Mouse (Mus musculus) midbrain, postnatal 0 days (tissue): ENCODE data around the gene Foxp2. TPM values are rescaled to one million over a fixed set of nuclear protein-coding genes. Genes with fewer than 3 reads are reported as not detected.

Experiments used
- ATAC-seq: fragments of 200-750 bp; cut with Nextera tagmentation; 2 replicates; pipeline ENCODE4 v1.8.0; 2017; ENCODE audit warnings: moderate number of reproducible peaks, mild to moderate bottlenecking, moderate TSS enrichment, moderate library complexity; ENCODE audit not compliant: low FRiP score
- DNase-seq: peaks from one replicate; pipeline ENCODE4 v3.0.0-alpha.2; 2015; ENCODE audit warnings: low spot score
- H3K27ac ChIP-seq: fragments of 300-500 bp; sonication (generic); 2 replicates; pipeline ENCODE4 v1.5.1; 2014; ENCODE audit warnings: low read depth, mild to moderate bottlenecking, low read length, mixed read lengths
- H3K27me3 ChIP-seq: fragments of 300-500 bp; sonication (generic); 2 replicates; pipeline ENCODE4 v1.6.1; 2014; ENCODE audit warnings: low read length, control low read depth, mixed read lengths; ENCODE audit not compliant: insufficient read depth
- H3K36me3 ChIP-seq: fragments of 300-500 bp; sonication (generic); 2 replicates; pipeline ENCODE4 v1.6.1; 2014; ENCODE audit warnings: low read length, control low read depth, mixed read lengths; ENCODE audit not compliant: insufficient read depth
- H3K4me1 ChIP-seq: fragments of 300-500 bp; sonication (generic); 2 replicates; pipeline ENCODE4 v1.6.1; 2014; ENCODE audit warnings: mild to moderate bottlenecking, control low read depth, antibody characterized with exemption, low read length, mixed read lengths; ENCODE audit not compliant: insufficient read depth
- H3K4me2 ChIP-seq: fragments of 300-500 bp; sonication (generic); 2 replicates; pipeline ENCODE4 v1.6.1; 2014; ENCODE audit warnings: low read depth, mild to moderate bottlenecking, low read length, mixed read lengths; ENCODE audit not compliant: poor library complexity, severe bottlenecking
- H3K4me3 ChIP-seq: fragments of 300-500 bp; sonication (generic); 2 replicates; pipeline ENCODE4 v1.5.1; 2014; ENCODE audit warnings: low read depth, mild to moderate bottlenecking, low read length, moderate library complexity
- H3K9ac ChIP-seq: fragments of 300-500 bp; sonication (generic); replicated peaks from 2 replicates; pipeline ENCODE4 v1.6.1; 2014; ENCODE audit warnings: mild to moderate bottlenecking, low read length, moderate library complexity, mixed read lengths; ENCODE audit not compliant: poor library complexity, severe bottlenecking
- H3K9me3 ChIP-seq: fragments of 300-500 bp; sonication (generic); 2 replicates; pipeline ENCODE4 v1.6.1; 2016; ENCODE audit warnings: low read length, control low read depth
- CTCF ChIP-seq: IDR thresholded peaks from 2 replicates; pipeline ENCODE4 v1.5.1; 2016; ENCODE audit warnings: antibody characterized with exemption, mild to moderate bottlenecking
- WGBS: fragments of 180-500 bp; shearing (Covaris S2); extraction: QIAGEN DNeasy Blood & Tissue Kit; methylation state at CpG from one replicate; pipeline ENCODE4 v1.1.7; 2014; 5-methylcytosine and 5-hydroxymethylcytosine counted together
- polyA plus RNA-seq: library from polyadenylated mRNA; unstranded; fragments of >200 nt; fragmentation: Nextera tagmentation; extraction: Ambion mirVana; gene quantifications from 2 replicates; pipeline ENCODE4 v1.2.1, GENCODE M21; 2015
- total RNA-seq: library from RNA; depleted of rRNA; stranded (reverse); fragments of >200 nt; gene quantifications from 2 replicates; pipeline ENCODE4 v1.2.3, GENCODE M21; 2014; rRNA removed

The Foxp2 gene
- total RNA-seq (103 and 113 TPM in 2 replicates), polyA plus RNA-seq (69.5 and 71.4 TPM in 2 replicates)

DNA sequence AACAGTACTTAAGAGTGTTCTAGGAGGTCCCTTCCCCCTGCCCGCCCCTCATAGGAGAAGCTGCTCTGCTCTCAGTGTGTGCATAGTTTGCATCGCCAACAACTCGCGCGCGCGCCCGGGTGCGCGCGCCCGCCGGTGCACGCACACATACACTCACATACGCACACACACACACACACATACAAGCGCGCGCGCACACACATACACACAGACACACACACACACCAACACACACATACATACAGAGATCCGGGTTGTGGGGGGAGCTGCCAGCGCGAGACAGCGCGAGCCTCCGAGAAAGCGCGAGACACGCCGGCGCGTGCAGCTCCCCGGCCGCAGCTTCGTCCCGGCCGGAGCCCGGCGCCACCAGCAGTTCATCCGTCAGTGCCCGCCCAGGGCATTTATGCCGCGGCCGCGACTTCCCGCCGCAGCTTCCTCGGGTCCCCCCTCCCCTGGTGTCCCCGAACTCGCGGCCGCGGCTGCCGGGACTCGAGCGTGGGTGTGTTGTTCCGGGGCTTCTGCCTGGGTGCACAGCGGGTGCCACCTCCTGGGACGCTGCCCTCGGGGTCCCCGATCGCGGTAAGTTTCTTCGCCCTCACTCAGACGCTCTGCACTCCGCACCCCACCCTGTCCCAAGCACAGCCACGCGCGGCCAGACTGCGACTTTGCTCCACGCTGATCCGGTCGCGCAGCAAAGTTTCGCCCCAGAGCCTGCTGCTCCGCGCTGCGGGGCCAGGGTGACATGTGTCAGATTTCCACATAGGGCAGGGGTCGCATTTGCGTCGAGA is at the start of gene Foxp2:
Foxp2 (plus strand) TSS at position 167 of the 788 bp plus-strand sequence.
- Histone ChIP-seq H3K36me3 (no peaks in the 10 kb centered on the region), H3K27ac (peak within 1 kb of the TSS; percentile 65), H3K4me2 (peak within 1 kb of the TSS; percentile 95), H3K4me1 (no peaks in the 10 kb centered on the region; the same call in 1 of the 2 replicates), H3K9ac (peak within 1 kb of the TSS; percentile 65), H3K27me3 (0 out of 2 replicates have a peak, but pooled peaks cover 7% of the 10 kb centered on the region), H3K9me3 (no peaks in the 10 kb centered on the region), H3K4me3 (peak within 1 kb of the TSS; percentile 60)
- no peak for TF ChIP-seq CTCF
- peak; percentile 74 for DNase-seq
- WGBS, result under 1% methylated on average over 61 of the region's 80 CpGs
- ATAC-seq, result peak; percentile 80

DNA sequence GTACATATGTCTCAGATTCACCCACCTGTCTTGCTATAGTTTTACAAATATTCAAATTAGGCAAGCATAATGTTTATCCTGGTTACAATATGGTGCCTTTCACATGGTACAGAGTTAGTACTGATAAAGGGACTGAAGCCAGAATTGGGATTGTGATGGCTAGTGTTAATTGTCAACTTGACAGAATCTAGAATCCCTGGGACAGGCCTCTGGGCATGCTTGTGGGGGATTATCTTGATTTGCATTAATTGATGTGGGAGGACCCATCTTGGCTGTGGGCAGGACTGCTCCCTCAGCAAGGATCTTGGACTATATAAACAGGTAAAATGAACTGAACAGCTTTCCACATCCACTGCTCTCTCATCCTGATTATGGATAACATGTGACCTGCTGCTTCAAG is 15.9 kb upstream of the Foxp2 start:
- DNase-seq (no peak), ATAC-seq (no peak)
- H3K9me3 ChIP-seq, result no peaks in the 10 kb centered on the region
- H3K9ac ChIP-seq, result no peak overlapping the region
- H3K27ac ChIP-seq, result no peak overlapping the region
- no peaks in the 10 kb centered on the region for H3K27me3 ChIP-seq
- H3K4me2 ChIP-seq, result no peak overlapping the region
- no peak overlapping the region for H3K4me3 ChIP-seq
- no peaks in the 10 kb centered on the region for H3K36me3 ChIP-seq
- H3K4me1 ChIP-seq, result no peaks in the 10 kb centered on the region
- TF ChIP-seq CTCF, result no peak

DNA sequence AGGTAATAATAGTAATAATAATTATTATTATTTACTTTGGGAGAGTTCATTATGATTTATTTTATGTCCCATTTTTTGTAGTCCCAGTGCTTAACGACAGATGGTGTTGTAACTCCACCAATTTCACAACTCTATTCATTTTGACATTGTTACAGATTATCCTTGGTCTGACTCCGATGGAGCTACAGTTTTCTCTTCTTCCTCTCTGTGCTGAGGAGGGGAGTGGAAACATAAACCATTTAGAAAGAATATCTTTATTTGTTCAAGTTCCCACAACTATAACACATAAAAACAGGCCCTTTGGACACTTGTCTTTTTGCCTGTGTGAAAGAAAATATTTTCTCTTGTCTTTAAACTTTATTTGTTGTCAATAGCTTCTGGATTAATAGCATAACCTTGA is 4.1 kb upstream of the Foxp2 start:
- ATAC-seq, result no peak
- TF ChIP-seq CTCF, result peak; percentile 78
- peak; percentile 57 for DNase-seq

DNA sequence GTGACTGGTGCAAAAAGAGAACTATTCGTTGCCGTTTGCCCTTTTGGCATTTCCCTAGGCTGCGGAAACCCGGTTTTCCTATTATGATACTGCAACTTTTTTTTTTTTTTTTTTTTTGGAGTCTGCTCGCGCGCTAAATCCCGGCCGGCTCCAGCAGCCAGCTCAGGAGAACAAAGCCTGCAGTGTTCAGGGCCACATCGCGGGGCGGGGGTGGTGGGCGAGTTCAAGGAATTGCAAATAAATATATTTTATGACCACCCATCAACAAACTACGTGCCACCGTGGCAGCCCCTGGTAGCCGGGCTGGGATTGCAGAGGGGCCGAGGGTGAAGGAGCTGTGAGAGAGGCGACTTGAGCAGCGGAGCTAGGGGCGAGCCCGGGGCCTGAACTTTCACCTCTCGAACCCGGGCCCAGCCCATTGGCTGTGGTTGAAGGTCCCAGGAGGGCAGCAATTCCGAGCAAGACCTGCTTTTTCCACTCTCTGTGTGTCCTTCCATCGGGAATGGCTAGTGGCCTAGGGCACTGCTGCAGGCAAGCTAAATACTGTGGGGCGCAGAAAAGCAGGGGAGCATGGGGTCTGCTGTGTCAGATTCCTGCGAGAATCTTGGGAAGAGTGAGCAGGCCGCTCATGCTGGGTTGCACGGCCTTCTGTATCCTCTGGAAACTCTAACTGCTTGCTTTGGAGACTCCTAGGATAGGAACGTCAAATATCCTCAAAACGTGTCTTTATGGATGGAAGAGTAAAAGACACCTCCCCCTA is 2.9 kb upstream of the Foxp2 start:
- WGBS, result 5% methylated on average over 31 of the region's 31 CpGs
- 0 out of 2 replicates have a peak, but pooled peaks cover 7% of the 10 kb centered on the region for H3K27me3 ChIP-seq

More for the DNA sequence above, 4.1 kb upstream of the Foxp2 start:
- 3% methylated on average over 2 of the region's 2 CpGs for WGBS
- H3K4me3 ChIP-seq, result no peak overlapping the region
- no peak overlapping the region for H3K27ac ChIP-seq
- H3K4me1 ChIP-seq, result no peaks in the 10 kb centered on the region; the same call in 1 of the 2 replicates
- no peak overlapping the region for H3K9ac ChIP-seq
- no peak overlapping the region for H3K4me2 ChIP-seq
- no peaks in the 10 kb centered on the region for H3K36me3 ChIP-seq
- no peaks in the 10 kb centered on the region for H3K9me3 ChIP-seq
- 0 out of 2 replicates have a peak, but pooled peaks cover 7% of the 10 kb centered on the region for H3K27me3 ChIP-seq

DNA sequence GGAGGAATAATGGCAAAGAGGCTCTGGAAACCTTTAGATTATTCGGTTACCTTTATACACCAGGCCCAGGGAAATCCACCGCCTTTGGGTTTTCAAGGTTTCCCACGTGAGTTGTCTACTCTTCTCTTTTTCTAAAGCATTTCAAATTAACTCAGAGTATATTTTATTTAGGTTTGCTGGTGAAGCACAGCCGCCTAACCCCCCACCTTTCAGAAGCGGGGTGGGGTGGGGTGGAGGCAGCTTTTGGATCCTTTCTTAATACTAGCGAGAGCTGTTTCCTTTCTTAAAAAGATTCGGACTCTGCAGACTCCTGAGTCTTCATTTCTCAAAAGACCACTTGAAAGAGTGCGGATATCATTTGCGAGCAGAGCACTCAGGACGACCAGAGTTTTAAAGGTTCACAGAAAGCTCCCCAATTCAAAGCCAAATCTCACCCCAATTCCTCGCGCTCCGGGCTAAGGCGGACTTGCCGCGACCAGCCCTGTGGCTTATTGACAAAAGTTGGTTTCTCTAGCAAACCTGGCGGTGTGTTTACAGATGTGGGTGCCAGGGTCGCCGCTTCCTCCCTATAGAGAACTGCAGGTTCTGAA is 2.0 kb upstream of the Foxp2 start:
- Histone ChIP-seq H3K4me1 (no peaks in the 10 kb centered on the region; the same call in 1 of the 2 replicates), H3K27ac (no peak overlapping the region), H3K36me3 (no peaks in the 10 kb centered on the region), H3K4me2 (peak overlapping the region; percentile 95), H3K9me3 (no peaks in the 10 kb centered on the region), H3K27me3 (0 out of 2 replicates have a peak, but pooled peaks cover 7% of the 10 kb centered on the region), H3K4me3 (peak overlapping the region; percentile 0; the same call in 1 of the 2 replicates), H3K9ac (0 out of 2 replicates have a peak overlapping the region, but pooled peaks have one; percentile 24)
- DNase-seq (no peak), ATAC-seq (no peak)
- 14% methylated on average over 19 of the region's 19 CpGs for WGBS
- no peak for TF ChIP-seq CTCF

More for the DNA sequence above, 2.9 kb upstream of the Foxp2 start:
- peak overlapping the region; percentile 17 for H3K4me3 ChIP-seq
- peak overlapping the region; percentile 57 for H3K4me2 ChIP-seq
- H3K4me1 ChIP-seq, result no peaks in the 10 kb centered on the region; the same call in 1 of the 2 replicates
- H3K36me3 ChIP-seq, result no peaks in the 10 kb centered on the region
- H3K27ac ChIP-seq, result 0 out of 2 replicates have a peak overlapping the region, but pooled peaks have one; percentile 12
- no peaks in the 10 kb centered on the region for H3K9me3 ChIP-seq
- ATAC-seq (no peak), DNase-seq (peak; percentile 16)
- no peak for TF ChIP-seq CTCF
- 0 out of 2 replicates have a peak overlapping the region, but pooled peaks have one; percentile 24 for H3K9ac ChIP-seq
